Mouse (Mus musculus) forebrain, postnatal 0 days (tissue): ENCODE measurements around the gene Zfp579. TPM values are rescaled to one million over a fixed set of nuclear protein-coding genes. Genes with fewer than 3 reads are reported as not detected.

Source experiments
- ATAC-seq: fragments of 200-750 bp; cut with Nextera tagmentation; 2 replicates; pipeline ENCODE4 v1.8.0; 2017; ENCODE audit warnings: mild to moderate bottlenecking, moderate library complexity
- DNase-seq: peaks from one replicate; pipeline ENCODE4 v3.0.0-alpha.2; 2015
- H3K27ac ChIP-seq: fragments of 300-500 bp; sonication (generic); 2 replicates; pipeline ENCODE4 v1.5.1; 2014; ENCODE audit warnings: low read depth, mild to moderate bottlenecking, antibody characterized with exemption, low read length, moderate library complexity, mixed read lengths
- H3K27me3 ChIP-seq: fragments of 300-500 bp; sonication (generic); 2 replicates; pipeline ENCODE4 v1.6.1; 2014; ENCODE audit warnings: mild to moderate bottlenecking, low read length, mixed read lengths; ENCODE audit not compliant: insufficient read depth
- H3K36me3 ChIP-seq: fragments of 300-500 bp; sonication (generic); 2 replicates; pipeline ENCODE4 v1.6.1; 2014; ENCODE audit warnings: mild to moderate bottlenecking, moderate library complexity; ENCODE audit not compliant: insufficient read depth
- H3K4me1 ChIP-seq: fragments of 300-500 bp; sonication (generic); 2 replicates; pipeline ENCODE4 v1.6.1; 2014; ENCODE audit warnings: antibody characterized with exemption; ENCODE audit not compliant: insufficient read depth
- H3K4me2 ChIP-seq: fragments of 300-500 bp; sonication (generic); 2 replicates; pipeline ENCODE4 v1.6.1; 2014; ENCODE audit warnings: low read depth, mild to moderate bottlenecking, moderate library complexity
- H3K4me3 ChIP-seq: fragments of 300-500 bp; sonication (generic); 2 replicates; pipeline ENCODE4 v1.5.1; 2014; ENCODE audit warnings: low read depth, low read length, mixed read lengths
- H3K9ac ChIP-seq: fragments of 300-500 bp; sonication (generic); 2 replicates; pipeline ENCODE4 v1.6.1; 2014; ENCODE audit warnings: mild to moderate bottlenecking
- H3K9me3 ChIP-seq: fragments of 300-500 bp; sonication (generic); 2 replicates; pipeline ENCODE4 v1.6.1; 2016; ENCODE audit warnings: low read length
- CTCF ChIP-seq: sonication (generic); IDR thresholded peaks from 2 replicates; pipeline ENCODE4 v1.5.1; 2016; ENCODE audit warnings: antibody characterized with exemption, control low read depth, low read depth
- WGBS: fragments of 180-500 bp; shearing (Covaris S2); extraction: QIAGEN DNeasy Blood & Tissue Kit; methylation state at CpG from one replicate; pipeline ENCODE4 v1.1.7; 2014; 5-methylcytosine and 5-hydroxymethylcytosine counted together
- polyA plus RNA-seq: library from polyadenylated mRNA; unstranded; fragments of >200 nt; fragmentation: Nextera tagmentation; extraction: Ambion mirVana; gene quantifications from 2 replicates; pipeline ENCODE4 v1.2.1, GENCODE M21; 2015
- total RNA-seq: library from RNA; depleted of rRNA; stranded (reverse); fragments of >200 nt; gene quantifications from 2 replicates; pipeline ENCODE4 v1.2.3, GENCODE M21; 2014; rRNA removed

The Zfp579 gene
- total RNA-seq (34.6 and 34.7 TPM in 2 replicates), polyA plus RNA-seq (36.7 and 42.6 TPM in 2 replicates)

GRCm38 (mm10) chr7:4996003-4996895, at the start of gene Zfp579:
Gene Zfp579 (minus strand): TSS chr7:4996158.
- Histone ChIP-seq H3K27ac (peak within 1 kb of the TSS; percentile 81), H3K4me1 (peaks cover 16% of the 10 kb centered on the region; the same call in 1 of the 2 replicates), H3K4me2 (peak within 1 kb of the TSS; percentile 52), H3K4me3 (peak within 1 kb of the TSS; percentile 83), H3K9me3 (no peaks in the 10 kb centered on the region), H3K36me3 (peaks cover 20% of the 10 kb centered on the region), H3K27me3 (no peaks in the 10 kb centered on the region), H3K9ac (peak within 1 kb of the TSS; percentile 88)
- peak; percentile 89 for ATAC-seq
- no peak for TF ChIP-seq CTCF
- DNase-seq = peak; percentile 96
- WGBS = 5% methylated on average over 16 of the region's 26 CpGs

- no peak overlapping the region for H3K9ac ChIP-seq
- H3K4me3 ChIP-seq = no peak overlapping the region
- no peak overlapping the region for H3K27ac ChIP-seq
- no peaks in the 10 kb centered on the region for H3K4me1 ChIP-seq
- H3K36me3 ChIP-seq = peaks cover 3% of the 10 kb centered on the region; the same call in 1 of the 2 replicates
- TF ChIP-seq CTCF = no peak
- no peak overlapping the region for H3K4me2 ChIP-seq
- H3K9me3 ChIP-seq = no peaks in the 10 kb centered on the region
- WGBS = 86% methylated on average over 2 of the region's 2 CpGs
- DNase-seq = no peak
- no peak for ATAC-seq
- H3K27me3 ChIP-seq = no peaks in the 10 kb centered on the region
Observed at GRCm38 (mm10) chr7:5044981-5045380, 49.0 kb upstream of the Zfp579 start.

- Histone ChIP-seq H3K4me1 (peaks cover 11% of the 10 kb centered on the region; the same call in 1 of the 2 replicates), H3K36me3 (peaks cover 17% of the 10 kb centered on the region), H3K9ac (peak overlapping the region; percentile 76), H3K9me3 (no peaks in the 10 kb centered on the region), H3K27me3 (no peaks in the 10 kb centered on the region), H3K4me3 (peak overlapping the region; percentile 67), H3K27ac (no peak overlapping the region), H3K4me2 (peak overlapping the region; percentile 57)
- 31% methylated on average over 5 of the region's 5 CpGs for WGBS
- no peak for ATAC-seq
- DNase-seq = no peak
- no peak for TF ChIP-seq CTCF
Observed at GRCm38 (mm10) chr7:5038940-5039339, 43.0 kb upstream of the Zfp579 start.

- H3K9me3 ChIP-seq = no peaks in the 10 kb centered on the region
- peak within 1 kb of the TSS; percentile 67 for H3K4me3 ChIP-seq
- TF ChIP-seq CTCF = no peak
- DNase-seq = peak; percentile 93
- peaks cover 24% of the 10 kb centered on the region for H3K36me3 ChIP-seq
- no peaks in the 10 kb centered on the region for H3K27me3 ChIP-seq
- peak within 1 kb of the TSS; percentile 96 for H3K27ac ChIP-seq
- peak within 1 kb of the TSS; percentile 57 for H3K4me2 ChIP-seq
- H3K4me1 ChIP-seq = peaks cover 11% of the 10 kb centered on the region; the same call in 1 of the 2 replicates
- H3K9ac ChIP-seq = peak within 1 kb of the TSS; percentile 76
- ATAC-seq = peak; percentile 98
- under 1% methylated on average over 48 of the region's 48 CpGs for WGBS
Observed at GRCm38 (mm10) chr7:5038109-5038732, 42.3 kb upstream of the Zfp579 start, which contains the start of gene Zfp784. Gene Zfp784 (minus strand): TSS chr7:5038446.

GRCm38 (mm10) chr7:5037467-5037866, 41.5 kb upstream of the Zfp579 start:
- Histone ChIP-seq H3K9me3 (no peaks in the 10 kb centered on the region), H3K4me3 (peak overlapping the region; percentile 67), H3K36me3 (peaks cover 31% of the 10 kb centered on the region), H3K27ac (peak overlapping the region; percentile 96), H3K9ac (peak overlapping the region; percentile 76), H3K4me1 (peaks cover 11% of the 10 kb centered on the region; the same call in 1 of the 2 replicates), H3K4me2 (peak overlapping the region; percentile 57), H3K27me3 (no peaks in the 10 kb centered on the region)
- WGBS = 82% methylated on average over 8 of the region's 8 CpGs
- no peak for TF ChIP-seq CTCF
- ATAC-seq (no peak), DNase-seq (no peak)

GRCm38 (mm10) chr7:5037026-5037425, 41.1 kb upstream of the Zfp579 start:
- TF ChIP-seq CTCF = no peak
- no peak overlapping the region for H3K9ac ChIP-seq
- peak overlapping the region; percentile 57; the same call in 1 of the 2 replicates for H3K4me2 ChIP-seq
- DNase-seq (no peak), ATAC-seq (no peak)
- no peaks in the 10 kb centered on the region for H3K9me3 ChIP-seq
- no peak overlapping the region for H3K27ac ChIP-seq
- peaks cover 36% of the 10 kb centered on the region for H3K36me3 ChIP-seq
- H3K4me1 ChIP-seq = peaks cover 11% of the 10 kb centered on the region; the same call in 1 of the 2 replicates
- H3K27me3 ChIP-seq = no peaks in the 10 kb centered on the region
- WGBS = 93% methylated on average over 7 of the region's 7 CpGs
- 0 out of 2 replicates have a peak overlapping the region, but pooled peaks have one; percentile 67 for H3K4me3 ChIP-seq
